Mouse (Mus musculus) C2C12 (cell line): ENCODE results near the gene 2510039O18Rik.

ENCODE experiments used
- CEBPB ChIP-seq: IDR thresholded peaks from one replicate; pipeline ENCODE4 v1.6.1; 2011; ENCODE audit warnings: low read depth, mild to moderate bottlenecking, control low read depth, moderate library complexity
- CTCF ChIP-seq: IDR thresholded peaks from one replicate; pipeline ENCODE4 v1.5.1; 2011; ENCODE audit not compliant: control insufficient read depth, insufficient read depth, insufficient read length
- MAX ChIP-seq: IDR thresholded peaks from one replicate; pipeline ENCODE4 v1.6.1; 2011; ENCODE audit warnings: mild to moderate bottlenecking, control low read depth
- MYOD1 ChIP-seq: IDR thresholded peaks from one replicate; pipeline ENCODE4 v1.6.1; 2011; ENCODE audit warnings: low read depth; ENCODE audit not compliant: control insufficient read depth, insufficient read length
- MYOG ChIP-seq: IDR thresholded peaks from one replicate; pipeline ENCODE4 v1.6.1; 2011; ENCODE audit not compliant: control insufficient read depth, insufficient read length; ENCODE audit errors: extremely low read depth

DNA sequence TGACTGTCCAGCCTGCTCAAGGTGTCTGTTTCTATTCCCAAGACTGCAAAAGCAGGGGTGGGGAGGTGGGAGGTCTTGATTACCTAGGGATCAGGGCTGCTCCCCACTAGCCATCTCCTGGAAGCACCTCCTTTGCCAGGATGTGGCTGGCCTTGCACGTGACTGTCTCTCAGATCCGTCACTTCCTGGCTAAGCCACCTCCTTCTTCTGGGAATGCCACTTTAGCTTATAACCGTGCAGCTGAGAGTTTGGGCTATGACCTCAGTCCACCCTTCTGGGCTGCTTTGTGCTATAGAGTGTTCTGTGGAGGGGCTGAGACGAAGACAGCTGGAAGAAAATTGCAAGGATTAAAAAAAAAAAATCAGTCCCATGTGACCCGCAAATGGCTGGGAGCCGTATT lies 22.1 kb downstream of the 2510039O18Rik start:
- TF ChIP-seq CTCF: no peak
- TF ChIP-seq MYOG: no peak
- no peak for TF ChIP-seq MAX
- TF ChIP-seq CEBPB: no peak
- no peak for TF ChIP-seq MYOD1
